Mouse (Mus musculus): ENCODE measurements around the gene Cpb2.

DNA sequence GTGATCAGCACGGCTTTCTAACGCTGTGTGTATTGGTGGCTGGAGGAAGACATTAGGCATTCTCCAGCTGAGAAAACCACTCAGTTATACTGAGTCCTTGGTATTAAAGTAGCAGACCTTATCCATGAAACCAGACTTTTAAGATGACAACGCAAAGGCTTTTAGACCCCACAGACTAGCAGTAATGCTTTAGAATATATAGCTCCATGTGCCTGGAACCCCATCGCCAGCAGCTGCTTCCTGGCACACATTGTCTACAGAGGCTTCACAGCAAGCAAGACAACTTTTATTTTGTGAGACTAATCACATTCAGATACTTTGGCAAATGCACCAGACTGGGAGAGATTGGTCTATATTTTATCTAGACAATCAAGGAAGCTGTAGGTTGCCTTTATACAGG lies 35.8 kb upstream of the Cpb2 start:
- TF ChIP-seq POLR2A (IDR thresholded peaks at IDR 0.05; ENCODE audit: low read depth, low read length) (no peak), CTCF (IDR thresholded peaks at IDR 0.05; ENCODE audit: borderline replicate concordance, insufficient read depth, low read length) (no peak)
